Mouse (Mus musculus) megakaryocyte-erythroid progenitor cell, adult 5-6 weeks (primary cell): ENCODE data around the gene Lmna. TPM values are rescaled to one million over a fixed set of nuclear protein-coding genes. Genes with fewer than 3 reads are reported as not detected.

Experiments used
- ATAC-seq: replicated peaks from 2 replicates; pipeline ENCODE4 v1.8.0; 2016; ENCODE audit warnings: mild to moderate bottlenecking, inconsistent platforms; ENCODE audit not compliant: severe bottlenecking, poor library complexity, low FRiP score, low TSS enrichment
- total RNA-seq, 2 experiments: library from RNA; stranded (forward) in 1 of 2; stranded (reverse) in 1 of 2; fragments of 200-1000, 215-1000 nt in 1 of 2; fragments of >200 nt in 1 of 2; fragmentation: Nextera tagmentation in 1 of 2; gene quantifications; 2 replicates each; pipeline ENCODE4 v1.2.3; 2014 to 2017

Gene Lmna
- total RNA-seq, 2 experiments from 2014 or later = 43.0 to 66.7 TPM

DNA sequence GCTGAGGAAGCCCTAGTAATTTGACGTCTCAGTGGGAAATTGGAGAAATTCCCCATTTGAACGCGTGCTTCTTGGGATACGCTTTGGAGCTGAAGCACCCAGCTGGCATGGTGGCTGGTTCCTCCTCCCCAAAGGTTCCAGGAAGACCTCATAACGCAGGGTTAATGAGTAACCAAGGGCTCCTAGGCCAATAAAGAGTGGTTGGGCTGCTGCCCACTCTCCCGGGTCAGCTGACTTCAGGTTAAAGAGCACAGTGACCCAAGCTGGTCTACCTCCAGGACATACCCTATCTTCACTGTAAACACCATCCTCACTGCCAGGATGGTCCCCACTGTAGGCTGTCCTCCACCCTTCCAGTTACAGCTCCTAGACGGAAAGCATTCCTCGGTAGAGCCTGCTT lies 53.4 kb downstream of the Lmna start:
- ATAC-seq = no peak

DNA sequence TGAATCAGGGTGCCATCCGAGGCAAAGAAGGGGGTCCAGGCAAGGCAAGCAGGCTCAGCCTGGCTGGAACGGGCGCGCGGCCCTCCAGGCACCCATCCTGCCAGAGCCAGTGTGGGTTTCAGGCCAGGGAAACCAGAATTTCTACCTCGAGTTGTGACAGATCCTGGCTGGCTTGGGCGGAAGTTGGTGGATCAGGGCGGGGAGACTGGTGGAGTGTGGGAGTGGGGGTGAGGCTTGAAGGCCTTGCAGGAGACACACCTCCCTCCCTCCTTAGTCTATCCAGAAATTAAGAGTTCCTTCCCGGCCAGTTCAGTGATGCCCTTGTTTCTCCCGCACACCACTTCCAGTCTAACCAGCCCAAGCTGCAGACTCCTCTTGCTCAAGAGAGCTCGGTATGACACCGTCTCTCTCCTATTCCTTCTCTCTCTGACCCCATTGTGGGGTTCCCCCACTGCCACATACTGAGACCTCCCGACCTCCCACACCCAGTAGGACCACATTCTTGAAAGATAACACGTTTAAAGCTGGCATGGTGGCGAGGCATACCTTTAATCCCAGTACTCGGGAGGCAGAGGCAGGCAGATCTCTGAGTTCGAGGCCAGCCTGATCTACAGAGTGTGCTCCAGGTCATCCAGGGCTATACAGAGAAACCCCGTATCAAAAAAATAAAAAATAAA lies 54.0 kb downstream of the Lmna start:
- ATAC-seq = no peak

DNA sequence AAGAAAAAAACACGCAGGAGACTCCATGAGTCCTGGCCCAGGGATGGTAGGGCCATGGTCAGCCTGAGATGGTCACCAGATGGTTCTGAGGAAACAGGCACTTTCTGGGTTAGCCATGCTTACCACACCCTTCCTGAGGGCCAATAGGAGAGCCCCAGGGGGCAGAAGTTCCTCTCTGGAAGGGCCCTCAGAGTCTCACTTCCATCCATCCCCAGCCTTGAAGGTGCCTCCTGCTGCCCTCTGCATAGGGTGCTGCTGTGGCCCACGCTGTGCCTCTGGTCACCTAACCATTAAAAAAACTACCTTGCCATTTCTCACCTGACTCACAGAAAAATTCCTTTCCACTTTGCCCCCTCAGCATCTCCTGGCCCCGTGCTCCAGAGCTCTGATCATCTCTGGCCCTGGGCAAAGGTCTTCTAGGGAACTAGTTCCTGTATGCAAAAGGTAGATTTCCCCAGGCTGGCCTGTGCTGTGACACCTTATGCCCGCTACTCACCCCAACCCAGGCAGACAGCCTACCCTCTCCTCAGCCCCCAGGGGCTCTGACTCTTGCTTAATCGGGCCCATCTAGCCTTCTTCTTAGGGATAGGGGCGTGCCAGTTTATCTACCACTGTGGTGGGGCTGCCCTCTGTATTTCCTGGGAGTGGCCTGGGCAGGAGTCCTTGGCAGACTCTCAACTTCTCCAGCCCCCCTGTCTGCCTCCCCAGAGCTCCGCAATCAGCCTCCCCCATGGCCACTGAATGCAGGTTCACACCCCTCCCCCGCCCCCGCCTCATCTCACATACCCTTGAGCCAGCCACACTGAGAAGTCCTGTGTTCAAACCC lies 54.8 kb downstream of the Lmna start:
- ATAC-seq = peak; percentile 35

DNA sequence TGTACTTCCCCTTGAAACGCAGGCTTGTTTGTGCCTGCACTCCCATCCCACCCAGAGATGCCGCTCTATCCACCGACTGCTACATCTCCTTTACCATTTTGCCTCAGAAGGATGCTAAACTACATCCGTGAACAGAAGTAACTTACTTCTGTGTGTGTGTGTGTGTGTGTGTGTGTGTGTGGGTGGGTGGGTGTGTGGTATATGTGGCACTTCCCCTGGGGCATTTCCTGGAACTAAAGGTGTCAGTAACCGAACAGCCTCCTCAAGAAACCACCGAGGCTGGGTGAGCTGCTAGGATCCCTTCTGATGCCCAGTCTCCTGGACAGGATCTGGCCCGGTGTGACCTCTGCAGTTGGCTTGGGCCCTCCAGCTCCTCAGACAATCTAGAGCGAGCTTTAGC lies 55.8 kb downstream of the Lmna start:
- no peak for ATAC-seq

DNA sequence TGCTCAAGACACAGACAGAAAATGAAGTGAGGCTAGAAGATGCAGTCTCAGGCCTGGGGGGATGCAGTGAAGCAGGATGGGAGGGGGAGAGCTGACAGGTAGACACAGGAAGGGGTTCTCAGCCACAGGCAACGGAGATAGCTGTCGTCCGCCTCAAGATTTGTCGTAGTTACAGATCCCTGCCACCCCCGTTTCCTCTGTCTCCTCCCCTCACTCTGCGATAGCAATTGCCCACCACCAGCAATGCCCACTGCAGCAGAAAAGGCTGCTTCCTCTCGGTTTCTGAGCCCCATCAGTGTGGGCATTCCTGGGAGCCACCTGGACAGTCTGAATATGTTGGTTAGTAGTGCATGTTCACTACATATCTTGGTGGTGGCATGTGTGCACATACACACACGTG lies 56.4 kb downstream of the Lmna start:
- ATAC-seq = no peak

DNA sequence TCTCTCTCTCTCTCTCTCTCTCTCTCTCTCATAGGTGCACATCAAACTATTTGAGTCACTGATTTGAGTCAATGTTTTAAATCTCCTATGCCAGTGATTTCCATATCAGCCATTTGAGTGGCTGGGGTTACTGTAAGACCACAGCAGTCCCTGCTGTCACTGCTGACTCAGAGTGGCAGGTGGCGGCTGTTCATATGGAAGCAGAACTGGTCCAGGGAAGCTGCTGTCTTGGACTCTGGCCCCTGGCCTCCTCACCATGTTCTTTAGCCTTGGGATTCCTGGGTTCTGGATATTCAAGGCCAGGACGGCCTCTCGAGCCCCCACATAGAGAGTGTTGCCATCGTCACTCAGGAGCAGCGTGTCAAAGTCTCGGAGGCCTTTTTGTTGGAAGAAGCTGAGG lies 57.0 kb downstream of the Lmna start:
- ATAC-seq = no peak

DNA sequence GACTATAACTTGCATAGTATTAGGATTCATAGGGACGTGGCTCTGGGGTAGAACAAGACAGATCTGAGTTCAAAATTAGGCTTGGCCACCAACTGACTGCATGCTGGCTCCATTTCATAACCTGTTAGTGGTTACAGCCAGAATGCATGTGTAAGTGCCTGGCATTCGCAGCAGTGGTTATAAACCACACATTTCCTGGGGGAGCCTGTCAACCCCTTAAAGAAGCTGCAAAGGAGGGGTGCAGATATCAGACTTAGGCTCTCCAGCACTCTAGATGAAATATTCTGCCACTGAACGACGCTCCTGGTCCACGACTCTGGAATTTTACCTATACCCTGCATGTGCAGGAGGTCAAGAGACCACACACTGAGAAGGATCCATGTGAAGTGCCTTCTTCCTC lies 57.5 kb downstream of the Lmna start:
- no peak for ATAC-seq

DNA sequence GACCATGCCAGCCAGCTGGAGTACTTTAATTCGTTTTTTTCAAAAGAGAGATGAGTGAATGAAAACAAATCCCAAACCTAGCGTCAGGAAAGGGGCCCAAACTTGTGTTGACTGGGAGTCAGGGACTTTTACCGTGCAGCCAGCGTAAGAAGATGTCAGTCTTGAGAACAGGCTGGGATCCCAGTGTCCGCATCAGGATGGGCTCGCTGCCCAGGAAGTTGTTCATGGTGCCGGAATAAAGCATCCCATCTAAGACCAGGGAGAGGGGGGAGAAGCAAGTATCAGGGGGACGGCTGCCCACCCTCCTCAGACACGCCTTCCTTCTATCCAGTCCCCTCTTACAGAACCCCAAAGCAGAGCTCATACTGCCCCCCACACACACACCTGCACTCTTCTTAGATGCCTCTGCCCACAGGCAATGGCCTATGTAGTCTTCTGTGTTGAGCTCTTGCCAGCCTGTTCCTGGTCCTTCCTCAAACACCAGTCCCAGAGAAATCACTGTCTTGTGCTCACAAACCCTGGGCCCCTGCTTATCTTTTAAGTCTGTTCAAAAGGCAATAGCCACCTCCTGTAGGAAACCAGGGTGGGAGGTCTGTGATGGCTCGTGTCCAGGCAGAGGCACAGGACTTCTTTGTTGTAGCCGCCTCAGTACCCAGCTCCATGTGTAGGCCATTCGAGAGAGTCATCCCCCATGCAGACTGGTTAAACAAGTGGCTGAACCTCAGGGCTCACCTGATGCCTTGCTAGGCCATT lies 59.2 kb downstream of the Lmna start:
- no peak for ATAC-seq

DNA sequence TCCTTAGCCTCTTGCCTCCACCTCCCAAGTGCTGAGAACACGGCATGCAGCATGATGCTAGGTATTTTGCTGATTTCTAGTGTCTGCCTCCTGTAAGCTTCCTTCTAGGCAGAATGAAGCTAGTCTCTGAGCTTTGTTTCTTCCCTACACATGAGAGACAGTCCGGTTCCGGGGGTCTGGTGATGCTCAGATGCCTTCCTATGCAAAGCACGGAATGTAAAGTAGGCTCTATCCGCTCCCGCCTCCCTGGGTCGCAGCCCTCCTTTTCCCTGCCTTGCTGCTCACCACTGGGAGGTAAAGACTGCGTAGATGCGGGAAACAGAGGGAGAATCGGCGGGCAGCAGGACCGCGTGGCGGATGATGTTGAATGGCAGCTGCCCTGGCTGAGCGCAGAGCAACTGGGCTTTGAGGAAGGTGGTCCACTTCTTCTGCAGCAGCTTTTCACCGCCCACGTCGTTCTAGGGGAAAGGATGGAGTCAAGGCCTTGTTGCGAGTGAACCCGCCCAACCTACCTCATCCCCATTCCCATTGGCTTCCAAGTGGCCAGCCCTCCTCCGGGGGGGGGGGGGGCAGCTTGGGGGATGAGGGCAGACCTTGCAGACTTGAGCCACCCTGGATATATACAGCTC lies 60.2 kb downstream of the Lmna start:
- no peak for ATAC-seq

DNA sequence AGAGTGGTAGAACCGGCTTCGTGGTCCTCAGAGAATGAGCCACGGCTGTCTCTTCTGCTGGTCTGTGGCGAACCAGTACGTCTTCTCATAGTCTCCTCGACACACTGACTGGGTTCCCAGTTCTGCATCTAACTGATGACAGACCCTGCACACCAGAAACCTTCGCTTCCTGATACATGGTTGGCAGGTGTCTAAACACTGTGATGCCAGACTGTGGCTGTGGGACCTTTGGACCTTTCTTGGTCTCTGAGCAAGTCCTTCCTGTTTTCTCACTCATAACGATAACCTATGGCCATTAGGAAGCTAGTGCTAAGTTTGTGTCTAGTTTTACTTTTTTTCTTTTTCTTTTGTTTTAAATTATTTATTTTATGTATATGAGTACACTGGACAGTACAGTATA lies 61.3 kb downstream of the Lmna start:
- ATAC-seq = no peak

DNA sequence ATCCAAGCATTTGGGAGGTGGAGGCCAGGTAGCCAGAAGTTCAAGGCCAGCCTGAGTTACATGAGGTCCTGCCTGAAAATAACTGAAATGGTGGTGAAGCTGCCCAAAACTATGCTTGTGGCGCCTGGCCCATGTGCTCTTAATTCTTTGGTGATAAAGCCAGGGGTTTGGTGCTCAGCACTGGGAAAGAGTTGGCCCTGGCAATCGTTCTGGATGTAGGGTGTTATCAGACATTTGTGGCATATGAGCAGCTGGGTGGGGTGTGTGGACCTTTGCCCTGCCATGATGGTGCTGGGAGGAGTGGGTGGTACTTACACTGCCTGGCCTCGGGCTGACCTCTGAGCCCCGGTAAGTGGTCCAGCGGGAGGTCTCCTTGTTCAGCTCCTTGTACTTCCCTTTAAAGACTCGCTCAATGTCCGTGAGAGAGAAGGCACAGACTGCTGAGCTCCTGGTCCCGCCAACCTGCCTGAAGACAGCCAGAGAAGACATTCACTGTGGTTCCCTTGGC lies 62.0 kb downstream of the Lmna start:
- ATAC-seq = peak; percentile 79

DNA sequence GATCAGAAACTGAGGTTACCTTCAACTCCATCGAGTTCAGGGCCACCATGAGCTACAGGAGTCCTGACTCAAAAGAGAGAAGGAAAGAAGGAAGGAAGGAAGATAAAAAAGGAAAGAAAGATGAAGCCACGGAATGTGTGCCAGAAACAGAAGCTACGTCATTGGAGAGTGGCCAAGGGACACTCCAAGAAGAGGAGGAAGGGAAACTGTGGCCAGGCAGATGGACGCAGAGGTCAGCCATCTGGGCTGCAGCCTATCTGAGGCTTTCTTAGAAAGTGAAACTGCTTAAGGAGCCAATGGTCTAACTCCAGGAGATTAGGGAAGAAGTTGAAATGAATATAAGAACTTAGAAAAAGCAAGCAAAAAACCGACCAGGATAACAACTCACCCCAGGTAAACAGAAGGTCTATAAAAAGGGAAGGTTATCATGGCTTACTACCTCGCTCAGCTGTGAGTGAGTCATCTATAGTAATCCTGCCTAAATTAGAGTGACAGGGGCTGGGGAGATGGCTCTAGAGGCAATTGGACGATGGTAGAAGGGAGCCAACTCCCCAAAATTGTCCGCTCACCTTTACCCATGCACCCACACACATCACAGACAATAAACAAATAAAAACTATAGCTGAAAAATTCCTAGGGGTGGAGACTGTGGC lies 63.2 kb downstream of the Lmna start:
- no peak for ATAC-seq

DNA sequence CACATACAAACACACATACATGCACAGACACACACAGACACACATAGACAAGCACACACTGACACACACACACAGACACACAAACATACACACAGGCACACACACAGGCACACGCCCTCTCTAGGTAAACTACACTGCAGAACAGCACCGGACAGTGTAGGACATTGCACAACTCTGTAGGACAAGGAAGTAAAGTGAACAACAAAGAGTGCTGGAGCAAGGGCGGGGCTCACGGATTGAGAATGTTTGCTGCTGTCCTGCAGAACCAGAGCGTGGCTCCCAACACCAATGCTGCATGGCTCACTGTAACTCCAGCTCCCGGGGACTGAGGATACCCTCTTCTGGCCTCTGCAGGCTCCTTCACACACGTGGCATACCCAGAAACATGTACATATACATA lies 66.9 kb downstream of the Lmna start:
- ATAC-seq = no peak

DNA sequence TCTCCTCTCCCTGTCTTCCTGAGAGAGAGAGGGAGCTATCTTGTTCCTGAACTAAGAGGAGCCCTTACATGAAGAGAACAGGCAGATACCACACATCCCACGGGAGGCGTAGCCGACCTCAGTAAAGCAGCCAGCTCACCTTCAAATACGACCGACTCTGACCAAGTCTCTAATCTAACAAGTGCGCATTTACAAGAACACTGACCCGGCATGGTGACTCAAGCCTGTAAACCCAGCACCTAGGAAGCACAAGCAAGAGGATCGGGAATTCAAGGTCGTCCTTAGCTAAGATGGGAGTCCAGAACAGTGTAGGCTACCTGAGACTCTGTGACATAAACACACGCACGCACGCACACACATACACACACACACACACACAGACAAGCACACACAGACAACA lies 67.3 kb downstream of the Lmna start:
- ATAC-seq = no peak

DNA sequence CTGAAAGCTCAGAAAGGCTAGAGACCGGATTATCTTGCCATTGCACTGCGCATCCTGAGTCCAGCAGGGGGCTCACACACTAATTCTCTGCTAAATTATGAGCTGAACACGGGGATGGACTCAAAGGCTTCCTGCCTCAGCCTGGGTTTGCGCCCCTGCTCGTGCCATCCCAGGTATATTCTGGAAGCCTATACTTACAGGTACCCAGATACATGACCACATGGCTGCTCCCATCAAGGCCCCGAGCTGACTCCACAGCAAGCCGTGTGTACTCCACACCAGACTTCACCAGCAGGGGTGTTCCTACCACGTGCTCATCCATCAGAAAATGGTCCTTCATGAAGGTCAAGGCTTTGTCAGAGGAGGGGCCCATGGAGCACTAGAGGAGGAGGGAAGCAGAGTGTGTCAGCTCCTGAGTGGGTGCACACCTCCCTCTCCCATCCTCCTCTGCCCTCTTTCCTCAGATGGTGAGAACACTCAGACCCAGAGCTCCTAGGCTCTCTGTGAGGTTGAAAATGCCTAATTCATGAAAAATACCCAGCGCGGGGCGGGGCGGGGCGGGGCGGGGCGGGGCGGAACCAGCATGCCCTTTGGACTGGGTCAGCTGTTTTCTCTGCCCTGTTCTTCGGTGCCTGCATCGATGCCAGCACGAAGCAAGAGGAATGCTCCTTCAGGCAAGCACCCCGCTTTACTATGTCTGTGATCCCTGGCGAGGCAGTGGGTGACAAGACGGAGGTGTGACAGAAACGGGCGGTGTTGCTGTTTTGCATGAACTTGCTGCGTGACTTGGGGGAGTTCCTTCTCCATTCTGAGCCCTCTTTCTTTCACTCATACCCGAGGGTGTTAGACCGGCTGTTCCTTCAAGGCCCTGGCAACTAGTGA lies 69.0 kb downstream of the Lmna start:
- ATAC-seq = peak; percentile 67

DNA sequence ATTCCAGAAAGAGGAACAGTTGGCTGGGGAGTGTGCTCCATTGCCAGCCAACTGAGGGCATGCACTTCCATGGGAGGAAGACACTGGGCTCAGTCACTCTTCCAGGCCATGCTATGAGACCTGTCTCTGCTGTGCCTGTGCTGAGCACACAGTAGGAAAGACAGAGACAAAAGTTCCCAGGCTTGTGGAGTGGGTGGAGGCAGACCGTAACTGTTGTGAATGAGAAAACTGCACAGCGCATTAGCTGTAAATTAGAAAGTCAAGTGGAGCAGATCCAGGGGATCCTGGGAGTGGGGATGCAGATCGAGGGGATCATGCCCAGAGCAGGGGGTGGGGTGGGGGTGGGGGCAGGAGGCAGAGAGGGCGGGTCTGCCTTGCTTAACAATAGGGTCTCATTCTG lies 70.2 kb downstream of the Lmna start:
- no peak for ATAC-seq

DNA sequence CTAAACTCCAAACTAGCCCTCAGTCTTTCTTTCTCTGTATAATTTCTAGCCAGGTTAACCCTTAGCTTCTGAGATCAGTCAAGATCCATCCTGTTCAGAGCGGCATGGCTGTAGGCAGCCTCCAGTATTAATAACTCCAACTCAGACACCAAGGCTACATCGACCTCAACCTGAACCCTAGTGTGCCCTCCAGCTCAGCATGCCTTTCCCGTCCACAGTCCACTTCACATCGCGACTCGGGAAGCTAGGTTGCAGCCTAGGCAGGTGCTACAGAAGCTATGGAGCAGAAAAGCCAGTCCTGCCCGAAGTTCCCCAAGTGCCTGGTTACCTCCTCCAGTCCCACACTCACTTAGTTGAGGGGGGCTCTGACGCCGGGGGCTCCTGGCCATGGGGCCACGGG lies 72.3 kb downstream of the Lmna start:
- no peak for ATAC-seq

DNA sequence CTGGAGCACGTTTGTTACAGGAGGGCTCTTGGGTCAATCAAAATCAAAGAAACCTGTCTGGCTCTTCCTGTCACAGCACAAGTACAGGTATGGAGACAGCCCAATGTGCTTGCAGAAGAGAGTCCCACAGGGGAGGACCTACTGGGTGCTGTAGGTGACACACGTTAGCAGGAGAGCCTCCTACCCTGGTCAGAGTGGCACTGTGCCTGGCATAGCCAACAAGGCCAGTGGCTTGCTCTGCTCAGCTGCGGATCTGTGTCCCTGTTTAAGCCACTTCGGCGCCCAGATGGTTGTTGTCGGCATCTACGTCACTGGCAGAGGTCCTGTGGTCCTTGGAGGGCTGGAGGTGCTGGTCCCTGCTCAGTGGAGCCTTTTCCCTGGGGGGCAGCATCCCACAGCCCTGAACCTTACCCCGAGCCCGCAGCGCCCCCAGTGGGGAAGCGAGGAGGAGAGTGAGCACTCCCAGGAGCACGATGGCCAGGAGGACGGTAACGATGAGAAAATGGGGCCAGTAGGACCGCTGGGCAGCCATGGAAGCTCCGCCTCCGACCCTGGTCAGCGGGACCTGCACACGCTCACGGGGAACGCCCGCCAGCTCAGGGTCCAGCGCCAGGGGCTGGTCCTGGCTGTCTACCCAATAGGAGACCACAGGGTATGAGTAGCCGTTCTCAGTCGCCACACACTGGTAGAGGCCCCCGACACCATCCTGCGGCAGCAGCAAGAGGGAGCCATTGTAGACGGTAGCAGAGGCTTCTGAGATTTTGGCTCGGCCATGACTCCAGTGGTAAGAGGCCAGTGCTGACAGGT lies 73.2 kb downstream of the Lmna start:
- peak; percentile 79 for ATAC-seq
